Mouse (Mus musculus) lung, adult 2 months (tissue): ENCODE data around the gene Palld.

Experiments used
- CTCF ChIP-seq: fragments of 200-500 bp; IDR thresholded peaks from 2 replicates; pipeline ENCODE4 v1.5.1; 2011; ENCODE audit warnings: mild to moderate bottlenecking, low read length, control low read depth; ENCODE audit not compliant: insufficient read depth
- POLR2A ChIP-seq: fragments of 200-500 bp; IDR thresholded peaks from 2 replicates; pipeline ENCODE4 v1.6.1; 2011; ENCODE audit warnings: low read depth, mild to moderate bottlenecking, control low read depth, low read length, borderline replicate concordance; ENCODE audit errors: extremely low read depth

GRCm38 (mm10) chr8:61756971-61757965 lies 145.2 kb downstream of the Palld start:
- TF ChIP-seq POLR2A (no peak), CTCF (no peak)
